Mouse (Mus musculus): ENCODE results near the gene Tectb.

Tectb gene

DNA sequence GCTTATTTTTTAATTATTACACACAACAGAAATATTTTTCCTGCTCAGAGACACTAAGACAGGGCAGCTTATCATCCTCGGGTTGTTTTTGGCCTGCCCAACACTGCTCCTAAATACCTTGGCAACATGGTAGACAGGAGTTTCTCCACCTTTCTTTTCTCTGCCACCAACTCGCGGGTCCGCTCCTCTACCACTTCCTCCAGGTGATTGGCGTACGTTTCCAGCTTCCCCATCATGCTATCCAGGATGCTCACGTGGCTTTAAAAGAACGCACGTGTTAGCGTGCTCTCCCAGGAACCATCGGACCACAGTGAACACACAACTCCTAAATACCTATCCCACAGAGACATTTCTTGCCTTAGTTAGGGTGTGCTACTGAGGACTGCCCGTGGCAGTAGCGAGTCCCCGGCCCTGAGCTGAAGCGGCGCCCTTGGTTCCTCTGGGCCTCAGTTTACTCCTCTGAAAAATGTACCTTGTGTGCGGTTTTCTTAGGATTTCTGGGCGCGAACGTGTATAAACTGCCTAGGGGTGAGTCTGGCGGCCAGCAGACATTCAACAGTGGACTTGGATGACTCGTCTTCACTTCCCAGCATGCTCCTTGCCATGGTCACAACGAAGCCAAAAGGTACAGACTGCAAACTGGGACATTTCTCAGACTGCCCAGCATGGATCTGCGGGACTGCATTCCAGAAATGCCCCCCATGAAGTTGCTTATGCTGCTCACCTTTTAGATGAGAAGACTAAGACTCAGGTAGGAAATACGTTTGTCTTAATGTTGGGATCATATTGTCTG, 27.4 kb downstream of the Tectb start:
- no peak for DNase-seq (ENCODE audit: low spot score in 2 of 2)

DNA sequence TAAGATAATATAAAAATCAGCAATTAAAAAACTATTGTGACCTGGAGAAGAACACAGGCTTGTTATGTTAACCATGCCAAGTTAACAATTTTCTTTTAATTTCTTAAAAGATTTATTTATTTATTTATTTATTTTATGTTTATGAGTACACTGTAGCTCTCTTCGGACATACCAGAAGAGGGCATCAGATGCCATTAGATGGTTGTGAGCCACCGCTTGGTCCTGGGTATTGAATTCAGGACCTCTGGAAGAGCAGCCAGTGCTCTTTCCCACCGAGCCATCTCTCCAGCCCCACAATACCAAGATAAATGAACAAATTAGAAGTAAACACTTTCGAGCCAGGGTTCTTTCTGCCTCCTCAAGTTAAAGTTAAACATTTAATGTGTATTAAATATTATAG, 28.1 kb downstream of the Tectb start:
- DNase-seq (ENCODE audit: low spot score in 2 of 2): no peak

DNA sequence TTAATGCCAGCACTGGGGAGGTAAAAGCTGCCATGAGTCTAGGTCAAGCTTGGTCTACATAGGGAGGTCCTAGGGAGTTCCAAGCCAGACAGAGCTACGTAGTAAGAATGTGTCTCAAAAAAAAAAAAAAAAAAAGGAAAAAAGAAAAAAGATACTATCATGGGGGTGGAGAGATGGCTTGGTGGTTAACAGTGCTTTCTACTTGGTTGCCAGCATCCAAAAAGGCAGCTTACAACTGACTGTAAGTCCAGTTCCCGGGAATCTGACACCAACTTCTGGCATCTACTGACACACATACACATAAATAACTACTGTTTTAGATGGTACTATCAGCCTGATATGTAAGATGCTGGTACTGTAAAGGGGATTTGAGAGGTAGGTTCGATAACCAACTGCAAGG, 28.6 kb downstream of the Tectb start:
- no peak for DNase-seq (ENCODE audit: low spot score in 2 of 2)

DNA sequence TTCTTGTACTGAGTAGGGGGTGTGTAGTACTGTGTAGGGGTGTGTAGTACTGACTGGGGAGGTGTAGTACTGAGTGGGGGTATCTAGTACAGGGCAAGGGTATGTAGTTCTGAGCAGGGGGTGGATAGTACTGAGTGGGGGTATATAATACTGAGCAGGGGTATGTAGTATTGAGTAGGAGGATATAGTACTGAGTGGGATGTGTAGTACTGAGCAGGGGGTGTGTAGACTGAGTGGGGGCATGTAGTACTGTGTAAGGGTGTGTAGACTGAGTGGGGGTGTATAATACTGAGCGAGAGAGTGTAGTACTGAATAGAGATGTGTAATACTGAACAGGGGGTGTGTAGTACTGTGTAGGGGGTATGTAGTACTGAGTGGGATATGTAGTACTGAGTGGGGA, 31.2 kb downstream of the Tectb start:
- no peak for DNase-seq (ENCODE audit: low spot score in 2 of 2)

DNA sequence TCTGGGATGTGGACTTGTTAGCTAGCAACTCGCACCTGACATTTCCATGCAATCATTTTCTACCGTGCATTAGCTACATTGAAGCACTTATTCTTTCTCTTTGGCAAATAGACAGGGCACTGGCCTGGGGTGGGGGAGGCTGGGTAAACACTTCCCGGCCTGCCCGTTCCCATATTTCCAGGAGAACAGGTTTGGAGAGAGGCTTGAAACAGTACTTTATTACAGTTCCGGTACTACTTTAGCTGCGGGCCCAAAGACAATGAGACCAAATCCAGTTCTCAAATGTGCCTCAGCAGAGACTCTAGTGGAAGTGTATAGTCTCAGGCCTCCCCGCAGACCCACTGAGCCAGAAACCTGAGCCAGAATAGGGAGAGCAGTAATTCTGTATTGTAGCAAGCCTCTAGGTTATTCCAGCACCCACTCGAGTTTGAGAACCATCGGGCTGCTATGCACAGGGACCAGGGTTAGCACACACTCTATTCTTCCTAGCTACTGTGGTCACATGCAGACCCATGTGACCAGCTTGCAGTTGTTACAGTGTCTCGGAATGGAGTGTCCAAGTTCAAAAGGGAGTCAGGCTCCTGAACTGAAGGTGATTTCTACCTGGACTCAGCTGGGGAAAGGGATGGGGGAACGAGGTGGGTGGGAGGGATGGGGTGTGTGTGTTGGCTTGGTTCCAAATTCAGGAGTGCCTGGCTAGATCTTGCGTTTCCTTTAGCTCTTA, 33.2 kb downstream of the Tectb start:
- no peak for DNase-seq (ENCODE audit: low spot score in 2 of 2)

DNA sequence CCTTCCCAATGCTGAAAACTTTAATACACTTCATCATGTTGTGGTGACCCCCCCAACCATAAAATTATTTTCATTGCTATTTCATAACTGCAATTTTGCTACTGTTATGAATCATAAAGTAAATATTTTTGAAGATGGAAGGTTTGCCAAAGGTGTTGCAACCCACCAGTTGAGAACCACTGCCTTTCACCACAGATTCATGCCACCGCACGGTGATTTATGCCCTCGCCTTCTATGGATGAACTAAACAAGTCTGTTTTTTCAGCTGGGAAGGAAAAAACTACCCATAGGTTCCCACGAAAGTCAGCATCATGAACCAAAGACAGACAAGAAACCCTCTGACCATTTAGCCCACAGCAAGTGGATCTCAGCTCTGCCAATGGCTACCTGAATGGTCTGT, 36.3 kb downstream of the Tectb start:
- DNase-seq (ENCODE audit: low spot score in 2 of 2): no peak

DNA sequence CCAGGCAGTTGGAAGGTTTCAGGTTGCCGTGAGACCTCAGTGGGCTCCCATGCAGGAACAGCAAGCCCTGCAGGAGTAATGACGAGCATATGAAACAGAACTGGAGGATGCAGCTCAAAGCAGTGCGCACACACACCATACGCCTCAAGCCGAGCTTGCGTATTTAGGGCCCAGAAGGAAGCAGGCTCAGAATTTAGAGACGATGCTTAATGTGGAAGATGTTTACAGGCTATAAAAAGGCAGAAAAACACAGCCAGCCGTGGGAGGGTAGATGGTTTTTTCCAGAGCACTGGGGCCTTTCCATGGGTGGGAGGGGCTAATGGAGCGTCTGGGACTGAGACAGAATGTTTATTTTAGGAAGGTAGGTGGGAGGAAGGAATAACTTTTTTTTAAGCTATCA, 36.8 kb downstream of the Tectb start:
- DNase-seq (ENCODE audit: low spot score in 2 of 2): peak; percentile 21 to 43

DNA sequence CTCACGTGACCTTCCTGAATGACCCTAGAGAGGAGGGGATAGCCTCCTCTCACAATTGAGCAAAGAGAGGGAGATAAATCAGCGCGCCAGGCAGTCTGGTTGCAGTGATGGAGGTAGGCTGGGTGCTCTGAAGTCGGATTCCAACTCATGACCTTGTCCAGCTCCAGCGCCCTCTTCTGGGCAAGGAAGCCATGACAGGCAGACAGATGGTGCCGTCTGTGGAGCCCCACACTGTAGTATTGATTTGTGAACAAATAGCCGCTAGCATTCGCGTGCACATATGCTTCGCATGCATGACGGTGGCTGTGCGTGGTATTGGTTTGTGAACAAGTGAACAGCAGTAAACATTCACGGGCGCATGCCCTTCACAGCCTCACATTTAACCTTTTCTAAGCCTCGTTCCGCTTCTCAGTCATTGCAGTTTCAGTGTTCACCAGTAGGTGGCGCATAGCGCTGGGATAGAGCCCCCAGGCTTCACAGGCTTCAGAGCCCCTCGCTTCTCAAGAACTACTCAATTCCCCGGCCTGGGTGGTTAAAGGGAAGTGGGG, 37.7 kb downstream of the Tectb start:
- peak; percentile 87 to 92 for DNase-seq (ENCODE audit: low spot score in 2 of 2)

DNA sequence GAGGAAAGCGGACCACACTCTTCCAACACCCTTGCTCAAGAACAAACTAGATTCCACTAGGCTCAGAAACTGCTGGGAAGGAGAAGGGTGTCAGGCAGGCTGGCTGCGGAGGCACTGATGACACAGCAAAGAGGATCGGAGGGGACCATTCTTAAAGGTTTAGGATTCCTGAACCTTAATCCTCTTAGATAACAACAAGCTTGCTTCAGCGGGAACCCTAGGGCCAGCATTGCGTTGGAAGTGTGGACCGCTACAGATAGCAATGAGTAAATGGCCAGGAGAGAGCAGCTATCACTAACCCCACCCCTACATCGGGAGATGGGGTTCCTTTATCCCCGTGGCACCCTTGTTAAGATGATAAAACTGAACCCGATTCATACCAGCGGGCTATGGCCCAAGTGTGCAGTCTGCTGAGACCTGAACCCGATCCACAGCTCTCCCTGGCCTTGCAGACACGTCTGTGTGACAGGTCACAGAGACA, 38.2 kb downstream of the Tectb start:
- no peak for DNase-seq (ENCODE audit: low spot score in 2 of 2)

DNA sequence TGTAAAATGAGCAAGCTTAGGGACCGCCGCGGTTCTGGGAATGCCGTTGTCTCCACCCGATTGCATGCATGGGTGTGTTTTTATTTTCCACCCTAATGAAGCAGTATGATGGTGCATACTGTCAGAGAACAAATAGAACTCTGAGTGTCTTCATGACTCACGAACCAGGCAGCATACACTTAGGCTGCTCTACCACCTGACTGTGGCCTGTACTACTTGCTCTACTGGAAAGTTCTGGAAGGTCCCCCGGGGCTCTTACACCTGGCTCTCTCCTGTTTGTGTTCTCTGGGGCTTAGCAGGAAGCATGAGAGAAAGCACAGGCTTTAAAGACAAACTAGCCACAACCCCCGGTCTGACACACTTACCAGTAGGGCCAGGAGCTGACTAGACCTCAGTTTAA, 38.8 kb downstream of the Tectb start:
- no peak for DNase-seq (ENCODE audit: low spot score in 2 of 2)

DNA sequence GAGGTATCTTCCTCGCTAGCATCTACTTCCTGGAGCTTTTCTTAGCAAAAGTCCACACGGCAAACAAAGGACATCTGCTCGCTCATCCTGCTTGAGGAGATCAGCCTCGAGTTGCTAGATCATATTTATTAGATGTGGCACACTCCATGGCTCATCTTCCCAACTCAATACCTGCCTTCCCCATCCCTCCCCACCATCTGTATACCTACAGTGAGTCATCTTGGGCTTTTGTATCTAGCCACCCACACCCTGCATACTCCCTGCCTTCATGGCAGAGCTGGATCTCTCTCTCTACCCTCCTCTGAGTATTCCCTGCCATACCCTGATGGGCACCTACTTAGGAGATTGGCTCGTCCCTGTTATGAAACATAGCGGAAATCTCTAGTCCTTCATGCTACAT, 40.7 kb downstream of the Tectb start:
- no peak for DNase-seq (ENCODE audit: low spot score in 2 of 2)

DNA sequence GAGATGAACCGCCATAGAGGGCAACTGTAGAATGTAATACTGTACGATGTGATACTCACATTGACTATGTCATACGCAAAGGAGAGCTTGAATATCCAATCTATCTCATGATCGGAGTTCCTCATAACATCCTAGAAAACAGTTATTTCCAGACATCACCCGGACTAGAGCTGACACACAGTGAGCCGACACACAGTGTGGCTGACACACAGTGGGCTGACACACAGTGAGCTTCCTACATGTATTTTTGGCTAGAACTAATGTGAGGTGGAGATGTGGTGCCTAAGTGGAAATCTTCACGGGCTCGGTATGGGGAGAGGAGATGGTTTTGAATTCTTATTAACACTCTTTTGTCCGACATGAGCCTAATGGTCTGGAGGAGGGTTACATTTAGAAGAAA, 41.7 kb downstream of the Tectb start:
- no peak for DNase-seq (ENCODE audit: low spot score in 2 of 2)

DNA sequence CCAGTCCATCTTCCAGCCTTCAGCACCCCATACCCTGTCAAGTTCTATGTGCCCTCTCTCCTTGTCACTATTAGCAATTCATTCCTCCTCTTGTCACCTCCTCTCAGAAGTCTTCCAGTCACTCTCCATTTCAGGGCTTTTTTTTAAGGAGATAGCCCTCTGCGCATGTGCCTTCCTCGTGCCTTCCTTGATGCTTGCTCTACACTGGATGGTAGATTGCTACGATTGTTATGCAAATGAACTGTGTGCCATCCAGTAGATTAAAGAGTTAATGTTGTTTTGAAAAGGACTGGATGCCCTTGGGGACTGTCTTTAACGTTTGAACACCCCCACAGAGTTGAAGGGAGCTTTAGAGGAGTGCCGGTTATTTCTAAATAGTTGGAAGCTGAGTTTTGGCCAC, 46.1 kb downstream of the Tectb start:
- no peak for DNase-seq (ENCODE audit: low spot score in 2 of 2)

DNA sequence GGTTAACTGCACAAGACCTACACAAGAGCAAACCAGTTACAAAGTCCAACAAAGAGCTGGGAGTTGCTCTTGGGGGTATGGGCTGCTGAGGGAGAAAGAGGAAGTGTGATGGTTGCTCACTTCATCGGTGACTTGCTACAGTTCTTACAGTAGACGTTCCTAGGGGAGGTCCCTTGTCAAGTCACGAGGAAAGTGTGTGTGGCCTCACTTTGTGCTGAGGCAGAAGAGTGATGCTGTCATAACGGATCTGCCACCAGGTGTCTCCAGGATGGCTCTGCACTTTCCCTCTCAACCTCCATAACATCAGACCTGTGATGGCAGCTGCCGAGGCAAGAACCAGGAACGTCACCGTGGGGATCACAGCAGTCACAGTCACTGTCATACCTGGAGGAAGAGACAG, 46.6 kb downstream of the Tectb start:
- DNase-seq (ENCODE audit: low spot score in 2 of 2): no peak

DNA sequence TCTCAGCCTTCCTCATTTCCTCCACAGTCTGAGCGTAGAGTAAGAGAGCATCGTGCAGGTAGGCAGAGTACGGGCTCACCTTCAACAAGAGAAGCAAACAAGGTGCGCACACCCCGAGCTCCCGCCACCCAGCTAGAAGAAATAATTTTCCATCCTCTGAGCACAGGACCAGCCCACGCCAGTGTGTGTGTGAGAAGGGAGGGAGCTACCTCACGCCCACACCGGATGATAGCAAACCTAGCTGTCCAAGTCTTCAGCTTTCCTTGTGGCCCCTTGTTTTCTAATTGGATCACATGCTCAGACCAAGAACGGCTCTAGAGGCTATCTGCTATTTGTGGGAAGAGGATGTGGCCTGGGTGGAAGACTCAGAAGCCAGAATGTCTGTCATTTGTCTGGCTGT, 50.5 kb downstream of the Tectb start:
- no peak for DNase-seq (ENCODE audit: low spot score in 2 of 2)

DNA sequence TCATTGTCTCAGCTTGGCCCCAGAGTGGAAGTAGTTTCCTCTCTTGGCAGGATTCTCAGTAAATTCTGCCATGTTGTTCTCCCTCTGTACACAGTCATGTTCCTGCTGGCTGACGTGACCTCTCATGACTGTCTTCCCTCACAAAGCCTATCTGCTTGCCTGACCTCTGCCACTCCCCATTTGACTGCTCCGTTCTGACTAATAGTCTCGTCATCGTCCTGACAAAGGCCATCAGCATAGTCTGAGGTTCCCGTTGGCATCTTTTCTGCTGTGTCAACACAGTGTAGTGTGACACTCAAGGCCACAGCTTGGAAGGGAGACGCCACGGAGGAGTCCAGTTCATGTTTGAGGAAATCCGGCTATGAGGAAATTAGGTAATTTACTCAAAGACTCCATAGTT, 51.6 kb downstream of the Tectb start:
- no peak for DNase-seq (ENCODE audit: low spot score in 2 of 2)

DNA sequence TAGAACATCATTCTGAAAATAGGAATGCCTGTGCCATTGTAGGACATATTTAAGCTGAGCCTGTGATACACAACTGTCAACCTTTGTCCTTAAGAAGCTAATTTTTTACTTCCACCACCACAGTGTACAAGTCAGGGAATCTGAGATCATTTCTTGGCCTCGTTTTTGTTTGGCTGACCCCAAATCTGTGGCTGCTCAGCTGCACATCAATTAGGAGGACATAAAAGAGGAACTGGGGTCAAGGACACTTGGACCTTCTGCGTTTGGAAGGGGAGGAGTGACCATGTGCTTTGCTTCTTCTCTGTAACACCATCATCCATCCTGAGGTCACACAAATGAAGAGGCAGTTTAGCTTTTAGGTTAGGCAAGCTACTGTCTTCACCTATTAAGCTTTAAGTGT, 55.5 kb downstream of the Tectb start:
- DNase-seq (ENCODE audit: low spot score in 2 of 2): no peak

DNA sequence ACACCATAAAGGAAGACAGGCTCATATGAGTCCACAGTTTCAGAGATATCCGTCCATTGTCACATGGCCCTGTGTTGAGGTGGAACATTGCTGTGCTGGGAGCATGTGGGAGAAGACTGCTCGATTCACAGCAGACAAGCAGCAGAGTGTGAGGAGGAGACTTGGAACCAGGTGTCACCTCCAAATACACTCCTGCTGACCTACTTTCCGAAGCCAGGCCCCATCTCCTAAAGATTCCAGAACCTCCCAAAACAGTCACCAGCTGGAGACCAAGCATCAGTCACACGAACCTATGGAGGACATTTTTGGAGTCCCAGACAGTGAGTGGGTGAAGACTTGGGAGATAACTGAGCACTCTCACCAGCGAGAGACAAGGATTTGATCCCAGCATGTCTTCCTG, 56.0 kb downstream of the Tectb start:
- no peak for DNase-seq (ENCODE audit: low spot score in 2 of 2)

DNA sequence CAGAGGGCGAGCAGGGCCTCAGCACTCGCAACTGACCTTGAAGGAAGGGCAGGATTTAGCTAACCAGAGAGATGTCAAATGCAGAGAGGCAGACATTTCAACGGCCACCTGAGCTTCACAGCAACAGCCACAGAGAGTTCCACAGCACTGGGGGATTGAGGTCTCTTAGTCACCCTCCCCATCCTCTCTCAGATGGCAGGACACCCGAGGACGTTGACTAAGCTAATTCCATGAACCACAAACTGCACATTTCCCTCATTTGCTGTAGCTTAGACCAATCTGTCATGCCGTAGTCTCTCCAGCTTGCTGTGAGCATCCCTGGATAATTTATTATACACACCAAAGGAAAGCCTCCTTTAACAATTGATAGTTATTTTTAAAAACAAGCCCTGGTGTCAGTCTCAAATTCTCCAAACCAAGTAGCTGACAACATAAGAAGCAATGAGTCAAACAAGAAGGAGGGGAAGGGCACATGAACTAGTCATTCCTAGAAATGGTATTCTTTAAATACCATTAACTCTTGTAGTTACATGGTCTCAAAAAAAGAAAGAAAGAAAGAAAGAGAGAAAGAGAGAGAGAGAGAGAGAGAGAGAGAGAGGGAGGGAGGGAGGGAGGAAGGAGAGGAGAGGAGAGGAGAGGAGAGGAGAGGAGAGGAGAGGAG, 59.4 kb downstream of the Tectb start:
- DNase-seq (ENCODE audit: low spot score in 2 of 2): no peak

DNA sequence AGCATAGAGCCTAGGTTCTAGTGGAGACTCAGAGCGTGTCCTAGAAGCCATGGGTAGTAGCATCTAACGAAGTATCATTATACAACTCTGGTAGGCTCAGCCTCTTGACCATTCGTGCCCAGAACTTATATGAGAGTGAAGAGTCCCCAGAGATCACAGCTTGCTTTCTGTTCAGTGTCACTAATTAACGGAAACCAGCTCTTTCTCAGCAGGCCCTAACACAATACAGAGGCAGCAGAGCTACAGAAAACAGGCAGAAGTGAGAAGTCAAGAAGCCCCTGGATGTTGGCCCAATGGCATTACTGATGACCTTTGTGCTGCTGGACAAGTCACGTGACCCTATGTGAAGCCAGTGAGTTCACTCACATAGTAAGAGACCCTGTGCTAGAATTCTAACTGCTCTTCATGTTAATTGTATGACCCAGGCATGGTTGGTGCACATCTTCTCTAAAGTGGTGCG, 60.7 kb downstream of the Tectb start, which contains the start of gene Gucy2g:
TSS of gene Gucy2g (minus strand) at position 51 of the 460 bp plus-strand sequence.
- no peak for DNase-seq (ENCODE audit: low spot score in 2 of 2)

DNA sequence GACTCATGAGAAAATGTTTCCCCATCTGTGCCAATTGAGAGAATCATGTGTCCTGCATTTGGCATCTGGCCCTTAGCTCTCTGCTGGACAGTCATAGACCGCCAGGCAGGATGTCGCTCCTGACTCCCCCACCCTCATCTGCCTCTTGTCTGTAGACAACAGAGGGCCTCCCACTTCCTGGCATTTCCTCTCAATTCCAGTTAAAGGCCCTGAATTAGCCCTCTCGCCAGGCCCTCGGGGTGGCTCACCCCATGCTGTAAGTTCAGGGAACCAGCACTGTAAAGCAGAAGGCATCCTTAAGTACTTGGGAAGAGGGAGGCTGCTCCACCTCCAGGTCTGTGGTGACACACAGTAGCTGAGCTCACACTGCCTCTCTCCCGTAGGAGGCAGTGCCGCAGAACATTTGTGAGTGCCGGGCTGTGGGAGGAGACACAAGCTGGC, 64.3 kb downstream of the Tectb start:
- no peak for DNase-seq (ENCODE audit: low spot score in 2 of 2)

Measured in frontal cortex, postnatal 25 days (tissue).